Mouse (Mus musculus) forebrain, postnatal 0 days (tissue): ENCODE results near the gene Atxn7l2. TPM values are rescaled to one million over a fixed set of nuclear protein-coding genes. Genes with fewer than 3 reads are reported as not detected.
A peak's percentile ranks its signal among the peaks of the same experiment; 100 is the strongest.

ENCODE experiments used
- ATAC-seq: fragments of 200-750 bp; cut with Nextera tagmentation; 2 replicates; pipeline ENCODE4 v1.8.0; 2017; ENCODE audit warnings: mild to moderate bottlenecking, moderate library complexity
- DNase-seq: peaks from one replicate; pipeline ENCODE4 v3.0.0-alpha.2; 2015
- H3K27ac ChIP-seq: fragments of 300-500 bp; sonication (generic); 2 replicates; pipeline ENCODE4 v1.5.1; 2014; ENCODE audit warnings: low read depth, mild to moderate bottlenecking, antibody characterized with exemption, low read length, moderate library complexity, mixed read lengths
- H3K27me3 ChIP-seq: fragments of 300-500 bp; sonication (generic); 2 replicates; pipeline ENCODE4 v1.6.1; 2014; ENCODE audit warnings: mild to moderate bottlenecking, low read length, mixed read lengths; ENCODE audit not compliant: insufficient read depth
- H3K36me3 ChIP-seq: fragments of 300-500 bp; sonication (generic); 2 replicates; pipeline ENCODE4 v1.6.1; 2014; ENCODE audit warnings: mild to moderate bottlenecking, moderate library complexity; ENCODE audit not compliant: insufficient read depth
- H3K4me1 ChIP-seq: fragments of 300-500 bp; sonication (generic); 2 replicates; pipeline ENCODE4 v1.6.1; 2014; ENCODE audit warnings: antibody characterized with exemption; ENCODE audit not compliant: insufficient read depth
- H3K4me2 ChIP-seq: fragments of 300-500 bp; sonication (generic); 2 replicates; pipeline ENCODE4 v1.6.1; 2014; ENCODE audit warnings: low read depth, mild to moderate bottlenecking, moderate library complexity
- H3K4me3 ChIP-seq: fragments of 300-500 bp; sonication (generic); 2 replicates; pipeline ENCODE4 v1.5.1; 2014; ENCODE audit warnings: low read depth, low read length, mixed read lengths
- H3K9ac ChIP-seq: fragments of 300-500 bp; sonication (generic); 2 replicates; pipeline ENCODE4 v1.6.1; 2014; ENCODE audit warnings: mild to moderate bottlenecking
- H3K9me3 ChIP-seq: fragments of 300-500 bp; sonication (generic); 2 replicates; pipeline ENCODE4 v1.6.1; 2016; ENCODE audit warnings: low read length
- CTCF ChIP-seq: sonication (generic); IDR thresholded peaks from 2 replicates; pipeline ENCODE4 v1.5.1; 2016; ENCODE audit warnings: antibody characterized with exemption, control low read depth, low read depth
- WGBS: fragments of 180-500 bp; shearing (Covaris S2); extraction: QIAGEN DNeasy Blood & Tissue Kit; methylation state at CpG from one replicate; pipeline ENCODE4 v1.1.7; 2014; 5-methylcytosine and 5-hydroxymethylcytosine counted together
- polyA plus RNA-seq: library from polyadenylated mRNA; unstranded; fragments of >200 nt; fragmentation: Nextera tagmentation; extraction: Ambion mirVana; gene quantifications from 2 replicates; pipeline ENCODE4 v1.2.1, GENCODE M21; 2015
- total RNA-seq: library from RNA; depleted of rRNA; stranded (reverse); fragments of >200 nt; gene quantifications from 2 replicates; pipeline ENCODE4 v1.2.3, GENCODE M21; 2014

The Atxn7l2 gene
- total and polyA plus RNA-seq, 2 experiments from 2014 or later = 20.7 to 22.0 TPM

DNA sequence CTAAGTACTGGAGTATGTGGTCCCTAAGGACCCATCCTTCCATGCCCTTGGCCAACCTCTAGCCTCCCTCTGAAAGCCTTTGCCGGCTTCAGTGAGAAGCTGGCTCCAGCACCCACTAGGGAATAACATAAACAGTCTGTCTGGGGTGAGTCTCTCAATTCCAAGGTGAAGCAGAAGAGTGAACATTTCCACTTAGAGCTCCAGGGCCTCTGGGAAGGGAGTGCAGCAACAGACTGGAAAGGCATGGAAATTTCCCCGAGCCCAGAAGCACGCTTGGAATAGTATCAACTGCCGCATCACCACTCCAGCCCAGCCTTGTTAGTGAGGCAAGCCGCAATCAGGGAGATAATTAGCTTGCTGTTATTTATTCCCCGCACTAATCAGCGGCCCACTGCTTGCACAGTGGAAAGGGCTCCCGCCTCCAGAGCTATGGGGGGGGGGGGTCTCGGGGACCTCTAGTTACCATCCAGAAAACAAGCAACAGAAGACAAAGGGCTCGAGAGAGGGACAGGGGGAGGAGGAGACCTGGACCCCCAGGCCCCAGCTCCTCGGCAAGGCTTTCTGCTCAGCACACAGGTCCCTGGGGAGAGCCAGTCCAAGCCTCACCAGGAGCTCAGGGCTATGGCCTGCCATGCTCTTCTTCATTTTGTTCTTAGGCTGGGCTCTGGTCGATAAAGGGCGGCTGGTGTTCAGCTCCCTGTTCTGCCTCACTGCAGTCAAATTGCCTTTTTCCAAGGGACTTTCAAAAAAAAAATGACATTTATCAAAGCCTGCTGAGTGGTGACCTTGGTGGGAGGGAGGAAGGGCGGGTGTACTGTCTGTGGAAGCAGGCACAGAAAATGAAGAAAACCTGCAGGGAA lies 35.8 kb downstream of the Atxn7l2 start:
- peak overlapping the region; percentile 42 for H3K4me2 ChIP-seq
- TF ChIP-seq CTCF = no peak
- no peaks in the 10 kb centered on the region for H3K36me3 ChIP-seq
- H3K27me3 ChIP-seq = no peaks in the 10 kb centered on the region
- 8% methylated on average over 14 of the region's 14 CpGs for WGBS
- DNase-seq (peak; percentile 91), ATAC-seq (peak; percentile 94)
- peak overlapping the region; percentile 83 for H3K27ac ChIP-seq
- 0 out of 2 replicates have a peak overlapping the region, but pooled peaks have one; percentile 11 for H3K4me3 ChIP-seq
- peak overlapping the region; percentile 51 for H3K9ac ChIP-seq
- no peaks in the 10 kb centered on the region for H3K9me3 ChIP-seq
- H3K4me1 ChIP-seq = peaks cover 8% of the 10 kb centered on the region; the same call in 1 of the 2 replicates

DNA sequence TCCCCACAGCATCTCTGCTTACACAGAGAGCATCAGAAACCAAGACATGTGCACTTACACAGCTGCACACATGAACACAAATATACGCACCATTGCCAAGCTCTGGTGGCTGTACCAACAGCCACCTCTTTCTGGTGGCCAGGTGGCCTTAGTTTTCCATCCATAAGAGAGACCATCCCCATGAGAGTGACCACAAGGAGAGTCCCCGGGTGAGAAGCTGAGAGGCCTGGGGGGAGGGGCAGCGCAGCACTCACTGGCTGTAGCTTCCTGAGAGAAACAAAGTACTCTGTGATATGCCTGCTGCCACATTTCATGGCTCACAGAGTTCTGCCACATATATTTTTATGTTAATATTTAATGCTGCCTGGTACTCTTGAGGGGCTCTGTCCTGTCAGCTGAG lies 41.5 kb downstream of the Atxn7l2 start:
- WGBS = 47% methylated on average over 3 of the region's 3 CpGs
- Histone ChIP-seq H3K9ac (no peak overlapping the region), H3K27me3 (no peaks in the 10 kb centered on the region)

DNA sequence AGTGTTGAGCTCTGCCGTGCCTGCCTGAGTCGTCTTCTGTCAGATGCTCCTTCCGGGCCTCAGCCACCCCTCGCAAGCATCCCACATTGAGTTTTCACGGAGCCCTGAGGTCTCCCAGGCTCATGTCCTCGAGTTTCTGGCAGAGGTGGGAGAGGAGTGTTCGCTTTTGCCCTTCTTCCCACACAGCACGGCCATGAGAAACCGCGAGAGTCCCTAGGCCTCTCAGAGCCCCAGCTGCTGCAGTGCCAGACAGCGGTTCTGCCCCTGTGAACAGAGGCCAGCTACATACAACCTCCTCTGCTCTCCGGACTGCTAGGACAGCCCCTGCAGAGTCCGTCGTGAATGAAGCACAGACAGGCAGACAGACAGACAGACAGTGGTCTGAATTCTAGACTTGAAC lies 43.2 kb downstream of the Atxn7l2 start:
- DNase-seq (no peak), ATAC-seq (no peak)
- Histone ChIP-seq H3K27ac (no peak overlapping the region), H3K9me3 (no peaks in the 10 kb centered on the region), H3K36me3 (no peaks in the 10 kb centered on the region), H3K4me2 (no peak overlapping the region), H3K27me3 (no peaks in the 10 kb centered on the region), H3K9ac (no peak overlapping the region), H3K4me3 (no peak overlapping the region), H3K4me1 (0 out of 2 replicates have a peak, but pooled peaks cover 3% of the 10 kb centered on the region)
- no peak for TF ChIP-seq CTCF
- WGBS = 39% methylated on average over 14 of the region's 14 CpGs

More for the DNA sequence above, 41.5 kb downstream of the Atxn7l2 start:
- H3K9me3 ChIP-seq = no peaks in the 10 kb centered on the region
- H3K4me2 ChIP-seq = no peak overlapping the region
- no peak overlapping the region for H3K4me3 ChIP-seq
- no peak for TF ChIP-seq CTCF
- DNase-seq (no peak), ATAC-seq (no peak)
- H3K27ac ChIP-seq = no peak overlapping the region
- peaks cover 7% of the 10 kb centered on the region; the same call in 1 of the 2 replicates for H3K4me1 ChIP-seq
- H3K36me3 ChIP-seq = no peaks in the 10 kb centered on the region

DNA sequence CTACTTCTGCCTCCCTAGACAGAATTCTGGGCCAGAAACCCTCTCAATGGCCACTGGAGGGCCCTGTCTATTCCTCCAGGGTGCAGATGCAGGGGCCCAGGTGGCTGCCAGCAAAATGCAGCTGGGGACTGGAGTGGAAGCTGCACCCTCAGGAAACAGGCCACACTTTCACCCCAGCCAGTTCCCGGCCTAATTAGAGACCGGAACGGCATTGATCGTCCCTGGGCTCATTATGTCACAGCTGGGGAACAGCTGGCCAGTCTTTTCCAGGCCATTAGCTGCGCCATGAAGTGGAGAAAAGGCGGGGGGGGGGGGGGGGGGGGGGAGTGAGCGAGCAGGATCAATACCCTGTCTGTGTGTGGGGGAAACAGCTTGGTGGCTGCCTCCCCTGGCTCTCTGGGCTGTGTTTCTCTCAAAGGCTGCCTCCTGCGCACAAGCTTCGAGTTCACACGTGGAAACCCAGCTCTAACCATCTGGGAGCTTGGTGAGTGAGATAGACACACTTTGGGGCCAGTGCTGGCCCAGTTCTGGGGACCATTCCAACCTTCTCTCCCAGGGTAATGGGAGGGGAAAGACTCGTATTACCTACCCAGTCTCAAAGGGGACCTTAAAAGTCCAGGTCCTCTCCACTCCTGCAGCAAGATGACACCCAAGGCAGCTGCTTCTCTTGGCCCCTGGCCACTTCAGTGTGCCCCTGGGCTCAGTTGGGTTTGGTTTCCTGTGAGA lies 44.1 kb downstream of the Atxn7l2 start:
- no peak overlapping the region for H3K4me3 ChIP-seq
- peak; percentile 74 for DNase-seq
- 8% methylated on average over 11 of the region's 11 CpGs for WGBS
- peak; percentile 81 for ATAC-seq
- TF ChIP-seq CTCF = peak; percentile 48
- no peak overlapping the region; the same call in 1 of the 2 replicates for H3K9ac ChIP-seq
- H3K27me3 ChIP-seq = no peaks in the 10 kb centered on the region
- no peak overlapping the region for H3K4me2 ChIP-seq
- H3K27ac ChIP-seq = no peak overlapping the region
- 0 out of 2 replicates have a peak, but pooled peaks cover 3% of the 10 kb centered on the region for H3K4me1 ChIP-seq
- H3K9me3 ChIP-seq = no peaks in the 10 kb centered on the region
- H3K36me3 ChIP-seq = no peaks in the 10 kb centered on the region

DNA sequence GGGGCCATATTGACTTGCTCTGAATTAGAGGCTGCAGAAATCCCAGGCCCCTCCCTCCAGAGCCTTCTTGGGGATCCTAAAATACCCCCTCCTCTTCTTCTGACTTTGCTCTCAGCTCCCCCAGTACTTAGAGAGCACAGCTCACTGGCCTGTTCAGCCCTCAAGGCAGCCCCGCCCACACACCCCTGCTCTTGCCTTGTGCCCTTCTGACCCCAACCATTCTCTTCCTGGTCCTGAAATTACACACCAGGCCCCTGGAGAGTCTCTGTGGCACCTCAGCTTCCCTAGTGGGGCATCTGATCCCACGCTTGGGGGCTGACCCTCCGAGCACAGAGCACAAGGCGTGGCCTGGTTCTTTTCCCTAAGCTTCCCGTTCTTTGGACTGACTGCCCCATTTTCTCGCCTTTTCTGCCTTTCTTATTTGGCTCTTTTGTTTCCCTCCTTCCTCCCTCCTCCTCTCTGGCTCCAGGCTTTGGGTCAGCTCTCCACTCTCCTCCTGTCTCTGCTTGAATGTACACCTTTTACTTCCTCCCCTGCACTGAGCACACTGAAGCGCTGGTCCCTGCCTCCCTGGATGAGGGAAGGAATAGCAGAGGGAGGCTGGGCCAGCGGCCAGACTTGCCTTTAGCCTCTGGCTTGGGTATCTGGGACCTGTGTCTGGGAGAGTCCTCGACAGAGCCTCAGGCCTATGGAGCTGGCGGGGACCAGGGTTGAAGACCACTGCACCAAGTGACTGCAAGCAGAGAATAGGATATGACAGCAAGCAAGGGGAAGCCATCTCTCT lies 45.0 kb downstream of the Atxn7l2 start:
- no peak overlapping the region for H3K4me2 ChIP-seq
- 36% methylated on average over 10 of the region's 10 CpGs for WGBS
- no peaks in the 10 kb centered on the region for H3K27me3 ChIP-seq
- no peak for DNase-seq
- no peaks in the 10 kb centered on the region for H3K9me3 ChIP-seq
- H3K4me1 ChIP-seq = 0 out of 2 replicates have a peak, but pooled peaks cover 3% of the 10 kb centered on the region
- no peak for TF ChIP-seq CTCF
- no peak overlapping the region for H3K9ac ChIP-seq
- 0 out of 2 replicates have a peak overlapping the region, but pooled peaks have one; percentile 35 for H3K27ac ChIP-seq
- H3K36me3 ChIP-seq = no peaks in the 10 kb centered on the region
- no peak for ATAC-seq
- H3K4me3 ChIP-seq = no peak overlapping the region

DNA sequence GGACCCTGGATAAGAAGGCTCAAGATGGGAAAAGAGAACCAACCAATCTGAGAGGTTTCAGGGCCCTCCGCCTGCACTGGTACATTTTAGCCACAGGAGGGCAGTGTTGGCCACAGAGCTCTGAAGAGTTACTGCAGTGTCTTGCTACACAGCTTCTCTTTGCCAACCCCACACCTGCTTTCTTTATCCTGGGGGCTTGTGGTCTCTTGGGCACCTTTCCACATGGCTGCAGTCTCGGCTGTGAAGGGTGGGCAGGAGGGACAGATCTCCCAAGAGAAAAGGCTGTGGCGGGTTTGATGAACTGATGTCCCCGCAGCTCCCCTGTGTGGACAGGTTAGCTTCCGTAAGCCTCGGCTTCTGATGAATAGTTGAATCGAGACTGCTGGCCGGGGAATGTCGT lies 45.9 kb downstream of the Atxn7l2 start:
- H3K9me3 ChIP-seq = no peaks in the 10 kb centered on the region
- peak overlapping the region; percentile 21; the same call in 1 of the 2 replicates for H3K4me3 ChIP-seq
- DNase-seq = peak; percentile 95
- peak; percentile 82 for ATAC-seq
- WGBS = 14% methylated on average over 9 of the region's 9 CpGs
- no peaks in the 10 kb centered on the region for H3K27me3 ChIP-seq
- peak overlapping the region; percentile 40; the same call in 1 of the 2 replicates for H3K27ac ChIP-seq
- TF ChIP-seq CTCF = peak; percentile 98
- 0 out of 2 replicates have a peak, but pooled peaks cover 3% of the 10 kb centered on the region for H3K4me1 ChIP-seq
- H3K4me2 ChIP-seq = peak overlapping the region; percentile 46
- no peak overlapping the region; the same call in 1 of the 2 replicates for H3K9ac ChIP-seq
- no peaks in the 10 kb centered on the region for H3K36me3 ChIP-seq
